Mouse (Mus musculus) lung, postnatal 0 days (tissue): ENCODE results near the gene Kcnj10.

Experiments used
- CTCF ChIP-seq: IDR thresholded peaks from 2 replicates; pipeline ENCODE4 v1.5.1; 2016; ENCODE audit warnings: antibody characterized with exemption, mild to moderate bottlenecking
- EP300 ChIP-seq: IDR thresholded peaks from 2 replicates; pipeline ENCODE4 v1.6.1; 2016; ENCODE audit warnings: antibody characterized with exemption, mild to moderate bottlenecking, control low read depth

GRCm38 (mm10) chr1:172324725-172325124, 16.3 kb upstream of the Kcnj10 start:
- TF ChIP-seq CTCF (peak; percentile 95), EP300 (no peak)
